12 mouse cellular contexts compared by ENCODE assay signal in genomic region chr9:44832356-44832755, GRCm38 (mm10). TPM values are rescaled to one million over a fixed set of nuclear protein-coding genes. Genes with fewer than 3 reads are reported as not detected.
DNase-seq lines count a peak whose midpoint lies in the region.
"Had no signal": no experiment of that assay in that cellular context is flagged by ENCODE, and none has a peak within 500 bp of the region (broad histone marks: within the 10 kb centered on the region; RNA-seq: fewer than 3 reads in every experiment).

No protein-coding gene starts in this region.

- DNase-seq in adrenal gland, postnatal 10 days, result peak; percentile 73
- DNase-seq in adrenal gland, adult 8-10 months, result no peak
- peak; percentile 59 for DNase-seq in kidney, adult 18-20 months
- no peak for DNase-seq in kidney, adult 11 months
- peak; percentile 59 for DNase-seq in 3T3-L1 (ENCODE audit: low read depth, low spot score)
- DNase-seq in kidney, postnatal 25 days, result peak; percentile 68 to 77
- DNase-seq in spleen, adult 18-20 months, result no peak
- no peak for DNase-seq in layer of hippocampus, postnatal 36 days
- DNase-seq: gastrocnemius, postnatal 14 days; thymus, postnatal 36 days had no signal

RNA-seq across cellular contexts. Expression of gene Ttc36, which starts 29.5 kb away (rescaled TPM):
- total RNA-seq in adrenal gland, postnatal 10 days (2021), result 10 to 100 TPM; 37.0 to 92.7 TPM
- total RNA-seq in adrenal gland, adult 8-10 months (2022), result 1 to 10 TPM; 3.7 to 9.0 (median 5.5) TPM
- 1 to 10 TPM in 1 of 2 experiments, under 1 TPM in 1; 0.95 to 1.6 TPM for total RNA-seq in layer of hippocampus, postnatal 36 days (2021)
- total RNA-seq: G1E; megakaryocyte-erythroid progenitor cell, adult 5-6 weeks had no signal

RNA-seq across cellular contexts. Expression of gene Tmem25, which starts 33.2 kb away (rescaled TPM):
- 10 to 100 TPM in 1 of 2 experiments, 1 to 10 TPM in 1; 4.3 to 10.4 TPM for total RNA-seq in adrenal gland, postnatal 10 days (2021)
- 10 to 100 TPM in 1 of 4 experiments, 1 to 10 TPM in 3; 8.7 to 15.3 (median 9.4) TPM for total RNA-seq in adrenal gland, adult 8-10 months (2022)
- 10 to 100 TPM; 43.3 to 51.6 TPM for total RNA-seq in layer of hippocampus, postnatal 36 days (2021)

RNA-seq across cellular contexts. Expression of gene Kmt2a, which starts 48.7 kb away (rescaled TPM):
- total RNA-seq in adrenal gland, postnatal 10 days (2021), result 10 to 100 TPM; 21.4 to 34.8 TPM
- 10 to 100 TPM; 32.5 to 58.2 (median 41.4) TPM for total RNA-seq in adrenal gland, adult 8-10 months (2022)
- total RNA-seq in layer of hippocampus, postnatal 36 days (2021), result 10 to 100 TPM; 61.3 to 78.3 TPM

Comparison
In these comparisons a context has a peak if more than half of its experiments do, and no peak if none do; other contexts are left out.
1. DNase-seq: peak in adrenal gland, postnatal 10 days (single experiment), kidney, adult 18-20 months (single experiment), 3T3-L1 (single experiment) and kidney, postnatal 25 days (2 of 2); none in adrenal gland, adult 8-10 months (single experiment), kidney, adult 11 months (single experiment), spleen, adult 18-20 months (0 of 2) and layer of hippocampus, postnatal 36 days (0 of 2).